Mouse (Mus musculus) cortical plate, adult 2 months (tissue): ENCODE results near the gene Tshr.

Experiments used
- CTCF ChIP-seq: fragments of 200-500 bp; IDR thresholded peaks from 2 replicates; pipeline ENCODE4 v1.5.1; 2011; ENCODE audit warnings: mild to moderate bottlenecking, control low read depth, low read length; ENCODE audit not compliant: insufficient read depth; ENCODE audit errors: extremely low read depth
- POLR2A ChIP-seq: fragments of 200-500 bp; IDR thresholded peaks from 2 replicates; pipeline ENCODE4 v1.6.1; 2011; ENCODE audit warnings: mild to moderate bottlenecking, low read length, control low read depth; ENCODE audit not compliant: insufficient read depth; ENCODE audit errors: extremely low read depth

GRCm38 (mm10) chr12:91579665-91580064 lies 195.3 kb downstream of the Tshr start:
- TF ChIP-seq POLR2A (no peak), CTCF (no peak)
